Mouse (Mus musculus): ENCODE measurements around the gene Ercc2. TPM values are rescaled to one million over a fixed set of nuclear protein-coding genes. Genes with fewer than 3 reads are reported as not detected.

Gene Ercc2
- total and polyA plus RNA-seq, 2 experiments from 2014 or later: 4.9 to 30.8 TPM

DNA sequence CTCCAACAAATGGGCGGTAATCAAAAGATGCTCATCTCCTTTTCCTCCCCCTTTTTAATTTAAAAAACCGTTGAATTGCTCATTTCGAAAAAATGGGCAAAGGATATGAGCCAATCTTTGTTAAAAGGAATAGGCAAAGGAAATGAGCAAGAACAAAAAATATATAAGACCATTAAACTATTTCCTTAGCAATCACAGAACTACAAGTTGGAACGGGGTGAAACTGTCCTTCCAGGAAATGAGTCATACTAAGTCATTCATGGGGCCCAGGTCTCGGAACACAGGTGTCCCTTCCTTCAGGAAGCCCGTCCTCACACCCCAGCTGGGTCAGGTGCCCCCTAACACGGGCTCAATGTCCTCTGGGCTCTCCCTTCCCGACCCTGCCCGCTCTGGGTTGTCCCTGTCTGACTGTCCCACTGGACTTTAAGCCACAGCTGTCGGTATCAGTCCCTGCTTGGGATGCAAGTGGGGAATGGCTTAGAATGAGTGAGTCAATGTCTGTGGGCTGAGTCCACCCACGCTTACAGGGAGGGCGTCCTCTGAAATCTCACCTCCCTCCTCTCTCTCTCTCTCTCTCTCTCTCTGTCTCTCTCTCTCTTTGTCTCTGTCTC, 37.5 kb upstream of the Ercc2 start, which contains the start of gene Ercc1:
Gene Ercc1 (plus strand): TSS at position 542 of the 611 bp plus-strand sequence.
- Histone ChIP-seq H3K9ac (replicated peaks; ENCODE audit: low read depth, low read length) (peak within 1 kb of the TSS; percentile 53), H3K27me3 (ENCODE audit: control insufficient read depth, insufficient read depth, low read length) (no peaks in the 10 kb centered on the region), H3K36me3 (replicated peaks; ENCODE audit: control insufficient read depth, insufficient read depth, low read length) (peaks cover 11% of the 10 kb centered on the region; the same call in 1 of the 2 replicates), H3K4me2 (ENCODE audit: low read depth, low read length) (peak within 1 kb of the TSS; percentile 65), H3K27ac (ENCODE audit: low read depth) (peak within 1 kb of the TSS; percentile 70), H3K4me3 (ENCODE audit: low read depth, low read length) (peak within 1 kb of the TSS; percentile 75), H3K9me3 (replicated peaks; ENCODE audit: control insufficient read depth, low read length) (no peaks in the 10 kb centered on the region), H3K4me1 (ENCODE audit: control insufficient read depth, insufficient read depth) (peaks cover 19% of the 10 kb centered on the region)
- ATAC-seq (ENCODE audit: insufficient read depth, low read depth): no peak
- 20% methylated on average over 12 of the region's 12 CpGs for WGBS
- TF ChIP-seq EP300 (IDR thresholded peaks at IDR 0.05; ENCODE audit: low read depth): no peak
- TF ChIP-seq CTCF (IDR thresholded peaks at IDR 0.05; ENCODE audit: low read depth): no peak
- no peak for DNase-seq (ENCODE audit: low spot score)

DNA sequence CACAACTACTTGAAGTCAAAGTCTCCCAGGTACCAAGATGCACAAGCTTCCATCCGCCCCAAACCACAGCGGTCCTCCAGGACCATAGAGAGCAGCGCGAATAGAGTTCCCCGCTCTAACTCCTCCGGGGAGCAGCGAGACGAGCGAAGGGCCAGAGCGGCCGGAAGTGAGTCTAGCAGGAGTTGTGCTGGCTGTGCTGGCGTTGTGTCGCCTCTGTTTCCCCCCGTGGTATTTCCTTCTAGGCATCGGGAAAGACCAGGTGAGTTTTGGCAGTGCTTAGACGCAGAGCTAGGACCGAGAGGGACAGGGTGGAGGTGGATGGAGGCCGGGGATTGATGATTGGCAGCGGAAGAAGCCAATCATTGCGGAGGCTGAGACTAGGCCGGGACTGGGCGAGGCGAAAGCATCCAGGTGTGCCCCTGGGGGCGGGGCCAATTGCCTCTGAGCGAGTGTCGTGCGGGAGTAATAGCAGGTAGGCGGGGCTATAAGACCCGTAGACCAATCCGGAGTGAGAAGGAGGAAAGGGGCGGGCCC, 36.8 kb upstream of the Ercc2 start:
- under 1% methylated on average over 31 of the region's 31 CpGs for WGBS
- TF ChIP-seq EP300 (IDR thresholded peaks at IDR 0.05; ENCODE audit: low read depth) (0 out of 2 replicates have a peak, but pooled peaks have one; percentile 22), CTCF (IDR thresholded peaks at IDR 0.05; ENCODE audit: low read depth) (no peak)
- H3K27ac ChIP-seq (ENCODE audit: low read depth): peak overlapping the region; percentile 70
- H3K27me3 ChIP-seq (ENCODE audit: control insufficient read depth, insufficient read depth, low read length): no peaks in the 10 kb centered on the region
- peak; percentile 89 for DNase-seq (ENCODE audit: low spot score)
- peak overlapping the region; percentile 75 for H3K4me3 ChIP-seq (ENCODE audit: low read depth, low read length)
- peak overlapping the region; percentile 65 for H3K4me2 ChIP-seq (ENCODE audit: low read depth, low read length)
- H3K9ac ChIP-seq (replicated peaks; ENCODE audit: low read depth, low read length): peak overlapping the region; percentile 53
- peaks cover 17% of the 10 kb centered on the region for H3K36me3 ChIP-seq (replicated peaks; ENCODE audit: control insufficient read depth, insufficient read depth, low read length)
- peaks cover 19% of the 10 kb centered on the region for H3K4me1 ChIP-seq (ENCODE audit: control insufficient read depth, insufficient read depth)
- peak; percentile 74 for ATAC-seq (ENCODE audit: insufficient read depth, low read depth)
- no peaks in the 10 kb centered on the region for H3K9me3 ChIP-seq (replicated peaks; ENCODE audit: control insufficient read depth, low read length)

DNA sequence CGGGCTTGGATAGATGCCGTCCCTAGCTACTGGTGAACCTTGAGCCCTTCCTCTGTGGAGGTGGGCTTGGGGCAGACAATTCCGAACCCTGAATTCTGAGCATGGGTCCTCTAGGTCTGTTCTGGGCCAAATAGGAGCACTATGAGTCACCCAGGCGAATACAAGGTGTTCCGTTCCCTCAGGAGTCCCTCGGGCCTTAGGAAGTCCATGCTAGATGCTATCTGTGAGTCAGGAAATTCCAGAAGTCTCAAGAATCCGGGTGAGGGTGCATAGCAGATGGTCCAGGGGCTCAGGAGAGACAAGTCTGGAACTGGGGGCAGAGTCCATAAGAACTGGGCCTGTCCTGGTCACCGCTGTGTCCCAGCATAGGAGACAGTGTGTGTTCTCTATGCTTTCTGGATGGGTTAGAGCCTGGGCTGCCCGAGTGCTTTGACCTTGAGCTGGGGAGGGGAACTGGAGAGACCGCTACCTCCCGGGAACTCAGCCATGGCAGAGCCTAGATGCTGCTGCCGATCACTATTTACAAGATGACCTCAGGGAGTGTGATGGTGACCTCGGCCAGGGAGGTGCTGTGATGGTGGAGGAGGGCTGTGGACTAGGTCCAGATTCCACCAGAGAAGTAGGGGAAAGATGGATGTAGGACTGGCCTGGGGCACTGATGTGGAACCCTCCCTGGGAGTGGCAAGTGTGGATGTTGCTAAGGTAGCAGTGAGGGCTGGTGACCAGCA, 32.5 kb upstream of the Ercc2 start:
- H3K4me2 ChIP-seq (ENCODE audit: low read depth, low read length): no peak overlapping the region
- H3K9me3 ChIP-seq (replicated peaks; ENCODE audit: control insufficient read depth, low read length): no peaks in the 10 kb centered on the region
- no peaks in the 10 kb centered on the region for H3K27me3 ChIP-seq (ENCODE audit: control insufficient read depth, insufficient read depth, low read length)
- H3K4me1 ChIP-seq (ENCODE audit: control insufficient read depth, insufficient read depth): peaks cover 9% of the 10 kb centered on the region
- ATAC-seq (ENCODE audit: insufficient read depth, low read depth) (no peak), DNase-seq (ENCODE audit: low spot score) (no peak)
- no peak overlapping the region for H3K4me3 ChIP-seq (ENCODE audit: low read depth, low read length)
- peaks cover 50% of the 10 kb centered on the region for H3K36me3 ChIP-seq (replicated peaks; ENCODE audit: control insufficient read depth, insufficient read depth, low read length)
- TF ChIP-seq EP300 (IDR thresholded peaks at IDR 0.05; ENCODE audit: low read depth) (no peak), CTCF (IDR thresholded peaks at IDR 0.05; ENCODE audit: low read depth) (no peak)
- WGBS: 66% methylated on average over 13 of the region's 13 CpGs
- 0 out of 2 replicates have a peak overlapping the region, but pooled peaks have one; percentile 38 for H3K27ac ChIP-seq (ENCODE audit: low read depth)
- no peak overlapping the region for H3K9ac ChIP-seq (replicated peaks; ENCODE audit: low read depth, low read length)

DNA sequence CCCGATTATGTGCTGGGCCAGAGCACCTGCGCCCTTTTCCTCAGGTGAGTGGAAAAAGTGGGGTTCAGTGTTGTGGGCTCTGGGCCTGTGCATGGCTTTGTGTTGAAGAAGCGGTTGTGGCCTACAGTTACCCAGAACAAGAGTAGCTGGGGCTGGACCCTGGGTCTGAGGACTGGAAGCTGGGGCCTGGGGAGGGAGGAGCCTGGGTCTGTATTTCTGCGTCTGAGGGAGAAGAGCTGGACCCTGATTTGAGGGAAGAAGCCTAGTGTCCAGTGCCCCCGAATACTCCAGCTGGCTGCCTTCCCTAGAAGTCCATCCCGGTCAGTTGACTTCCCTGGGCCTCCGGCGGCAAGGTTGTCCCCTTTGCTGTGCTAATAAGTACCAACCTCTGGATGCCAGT, 31.6 kb upstream of the Ercc2 start:
- 90% methylated on average over 8 of the region's 8 CpGs for WGBS
- H3K4me1 ChIP-seq (ENCODE audit: control insufficient read depth, insufficient read depth): peaks cover 7% of the 10 kb centered on the region
- ATAC-seq (ENCODE audit: insufficient read depth, low read depth) (no peak), DNase-seq (ENCODE audit: low spot score) (no peak)
- no peaks in the 10 kb centered on the region for H3K9me3 ChIP-seq (replicated peaks; ENCODE audit: control insufficient read depth, low read length)
- H3K4me3 ChIP-seq (ENCODE audit: low read depth, low read length): no peak overlapping the region
- no peak overlapping the region for H3K4me2 ChIP-seq (ENCODE audit: low read depth, low read length)
- H3K36me3 ChIP-seq (replicated peaks; ENCODE audit: control insufficient read depth, insufficient read depth, low read length): peaks cover 59% of the 10 kb centered on the region
- H3K9ac ChIP-seq (replicated peaks; ENCODE audit: low read depth, low read length): no peak overlapping the region
- TF ChIP-seq CTCF (IDR thresholded peaks at IDR 0.05; ENCODE audit: low read depth) (no peak), EP300 (IDR thresholded peaks at IDR 0.05; ENCODE audit: low read depth) (no peak)
- H3K27ac ChIP-seq (ENCODE audit: low read depth): no peak overlapping the region
- H3K27me3 ChIP-seq (ENCODE audit: control insufficient read depth, insufficient read depth, low read length): no peaks in the 10 kb centered on the region

DNA sequence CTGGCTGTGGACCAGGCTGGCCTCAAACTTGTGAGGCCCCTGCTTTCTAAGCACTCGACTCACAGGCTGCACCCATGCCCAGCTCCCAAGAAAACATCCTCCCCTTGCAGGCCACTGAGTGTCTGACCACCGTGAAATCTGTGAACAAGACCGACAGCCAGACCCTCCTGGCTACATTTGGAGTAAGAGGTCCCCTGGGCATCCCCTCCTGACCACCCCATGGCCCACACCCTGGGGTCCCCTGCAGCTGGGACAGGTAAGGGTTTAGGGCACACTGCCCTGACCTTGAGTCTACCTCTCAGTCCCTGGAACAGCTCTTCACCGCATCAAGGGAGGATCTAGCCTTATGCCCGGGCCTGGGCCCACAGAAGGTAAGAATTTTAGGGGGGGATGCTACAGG, 26.8 kb upstream of the Ercc2 start:
- no peaks in the 10 kb centered on the region for H3K9me3 ChIP-seq (replicated peaks; ENCODE audit: control insufficient read depth, low read length)
- no peak overlapping the region for H3K4me2 ChIP-seq (ENCODE audit: low read depth, low read length)
- no peak overlapping the region for H3K27ac ChIP-seq (ENCODE audit: low read depth)
- no peak overlapping the region for H3K9ac ChIP-seq (replicated peaks; ENCODE audit: low read depth, low read length)
- DNase-seq (ENCODE audit: low spot score) (no peak), ATAC-seq (ENCODE audit: insufficient read depth, low read depth) (no peak)
- no peak overlapping the region for H3K4me3 ChIP-seq (ENCODE audit: low read depth, low read length)
- no peaks in the 10 kb centered on the region for H3K27me3 ChIP-seq (ENCODE audit: control insufficient read depth, insufficient read depth, low read length)
- peaks cover 8% of the 10 kb centered on the region for H3K4me1 ChIP-seq (ENCODE audit: control insufficient read depth, insufficient read depth)
- TF ChIP-seq EP300 (IDR thresholded peaks at IDR 0.05; ENCODE audit: low read depth) (no peak), CTCF (IDR thresholded peaks at IDR 0.05; ENCODE audit: low read depth) (no peak)
- H3K36me3 ChIP-seq (replicated peaks; ENCODE audit: control insufficient read depth, insufficient read depth, low read length): peaks cover 51% of the 10 kb centered on the region
- WGBS: 82% methylated on average over 5 of the region's 5 CpGs
